Mouse (Mus musculus): ENCODE measurements around the gene Chrna4. TPM values are rescaled to one million over a fixed set of nuclear protein-coding genes. Genes with fewer than 3 reads are reported as not detected.

The Chrna4 gene
- polyA plus RNA-seq (2014; fragmentation: Nextera tagmentation; extraction: Ambion mirVana): 1.5 and 2.2 TPM in 2 replicates

GRCm38 (mm10) chr2:181043437-181043836, at the start of gene Chrna4:
Gene Chrna4, minus strand, starts transcription at chr2:181043546.
- no peaks in the 10 kb centered on the region for H3K9me3 ChIP-seq (ENCODE audit: control insufficient read depth, low read depth, low read length)
- no peak within 1 kb of the TSS for H3K4me3 ChIP-seq (ENCODE audit: low read depth, low read length)
- H3K4me1 ChIP-seq (ENCODE audit: control insufficient read depth, insufficient read depth, low read length): 0 out of 2 replicates have a peak, but pooled peaks cover 8% of the 10 kb centered on the region
- H3K36me3 ChIP-seq (ENCODE audit: control insufficient read depth, insufficient read depth, low read length): no peaks in the 10 kb centered on the region
- H3K27ac ChIP-seq (ENCODE audit: low read length): no peak within 1 kb of the TSS; the same call in 1 of the 2 replicates
- ATAC-seq (ENCODE audit: insufficient number of reproducible peaks, insufficient read depth, low FRiP score, low read depth): no peak
- H3K9ac ChIP-seq (replicated peaks; ENCODE audit: low read depth, low read length): no peak within 1 kb of the TSS
- H3K4me2 ChIP-seq (replicated peaks; ENCODE audit: low read depth, low read length): no peak within 1 kb of the TSS
- H3K27me3 ChIP-seq (ENCODE audit: control insufficient read depth, insufficient read depth, low read length): peaks cover 14% of the 10 kb centered on the region
- WGBS: 37% methylated on average over 3 of the region's 3 CpGs

- no peak overlapping the region for H3K4me2 ChIP-seq (replicated peaks; ENCODE audit: low read depth, low read length)
- H3K9me3 ChIP-seq (ENCODE audit: control insufficient read depth, low read depth, low read length): no peaks in the 10 kb centered on the region
- H3K4me3 ChIP-seq (ENCODE audit: low read depth, low read length): no peak overlapping the region
- no peak overlapping the region for H3K27ac ChIP-seq (ENCODE audit: low read length)
- no peak overlapping the region for H3K9ac ChIP-seq (replicated peaks; ENCODE audit: low read depth, low read length)
- no peak for ATAC-seq (ENCODE audit: insufficient number of reproducible peaks, insufficient read depth, low FRiP score, low read depth)
- WGBS: 59% methylated on average over 3 of the region's 3 CpGs
- no peaks in the 10 kb centered on the region for H3K27me3 ChIP-seq (ENCODE audit: control insufficient read depth, insufficient read depth, low read length)
- H3K36me3 ChIP-seq (ENCODE audit: control insufficient read depth, insufficient read depth, low read length): no peaks in the 10 kb centered on the region
- H3K4me1 ChIP-seq (ENCODE audit: control insufficient read depth, insufficient read depth, low read length): no peaks in the 10 kb centered on the region
These were observed 46.8 kb upstream of the Chrna4 start for GRCm38 (mm10) chr2:181090123-181090522.

- no peak overlapping the region for H3K4me2 ChIP-seq (replicated peaks; ENCODE audit: low read depth, low read length)
- H3K4me1 ChIP-seq (ENCODE audit: control insufficient read depth, insufficient read depth, low read length): no peaks in the 10 kb centered on the region
- no peak for ATAC-seq (ENCODE audit: insufficient number of reproducible peaks, insufficient read depth, low FRiP score, low read depth)
- no peak overlapping the region for H3K9ac ChIP-seq (replicated peaks; ENCODE audit: low read depth, low read length)
- H3K36me3 ChIP-seq (ENCODE audit: control insufficient read depth, insufficient read depth, low read length): no peaks in the 10 kb centered on the region
- 61% methylated on average over 8 of the region's 8 CpGs for WGBS
- no peaks in the 10 kb centered on the region for H3K9me3 ChIP-seq (ENCODE audit: control insufficient read depth, low read depth, low read length)
- H3K4me3 ChIP-seq (ENCODE audit: low read depth, low read length): no peak overlapping the region
- no peak overlapping the region for H3K27ac ChIP-seq (ENCODE audit: low read length)
- H3K27me3 ChIP-seq (ENCODE audit: control insufficient read depth, insufficient read depth, low read length): no peaks in the 10 kb centered on the region
These were observed 41.7 kb upstream of the Chrna4 start for GRCm38 (mm10) chr2:181084997-181085396.

GRCm38 (mm10) chr2:181083945-181084344, 40.6 kb upstream of the Chrna4 start:
- H3K27me3 ChIP-seq (ENCODE audit: control insufficient read depth, insufficient read depth, low read length): no peaks in the 10 kb centered on the region
- H3K4me3 ChIP-seq (ENCODE audit: low read depth, low read length): no peak overlapping the region
- no peak overlapping the region for H3K9ac ChIP-seq (replicated peaks; ENCODE audit: low read depth, low read length)
- no peaks in the 10 kb centered on the region for H3K36me3 ChIP-seq (ENCODE audit: control insufficient read depth, insufficient read depth, low read length)
- H3K4me2 ChIP-seq (replicated peaks; ENCODE audit: low read depth, low read length): no peak overlapping the region
- H3K27ac ChIP-seq (ENCODE audit: low read length): no peak overlapping the region
- no peaks in the 10 kb centered on the region for H3K4me1 ChIP-seq (ENCODE audit: control insufficient read depth, insufficient read depth, low read length)
- no peaks in the 10 kb centered on the region for H3K9me3 ChIP-seq (ENCODE audit: control insufficient read depth, low read depth, low read length)
- WGBS: 49% methylated on average over 4 of the region's 4 CpGs
- no peak for ATAC-seq (ENCODE audit: insufficient number of reproducible peaks, insufficient read depth, low FRiP score, low read depth)

GRCm38 (mm10) chr2:181080886-181081285, 37.5 kb upstream of the Chrna4 start:
- peak; percentile 59; the same call in 1 of the 2 replicates for ATAC-seq (ENCODE audit: insufficient number of reproducible peaks, insufficient read depth, low FRiP score, low read depth)

GRCm38 (mm10) chr2:181079518-181079917, 36.2 kb upstream of the Chrna4 start:
- no peak overlapping the region for H3K27ac ChIP-seq (ENCODE audit: low read length)
- no peak overlapping the region for H3K9ac ChIP-seq (replicated peaks; ENCODE audit: low read depth, low read length)
- H3K4me3 ChIP-seq (ENCODE audit: low read depth, low read length): no peak overlapping the region
- no peaks in the 10 kb centered on the region for H3K9me3 ChIP-seq (ENCODE audit: control insufficient read depth, low read depth, low read length)
- WGBS: 92% methylated on average over 2 of the region's 2 CpGs
- H3K4me2 ChIP-seq (replicated peaks; ENCODE audit: low read depth, low read length): no peak overlapping the region
- H3K36me3 ChIP-seq (ENCODE audit: control insufficient read depth, insufficient read depth, low read length): no peaks in the 10 kb centered on the region
- ATAC-seq (ENCODE audit: insufficient number of reproducible peaks, insufficient read depth, low FRiP score, low read depth): no peak
- H3K4me1 ChIP-seq (ENCODE audit: control insufficient read depth, insufficient read depth, low read length): no peaks in the 10 kb centered on the region
- H3K27me3 ChIP-seq (ENCODE audit: control insufficient read depth, insufficient read depth, low read length): no peaks in the 10 kb centered on the region

More at GRCm38 (mm10) chr2:181080886-181081285, 37.5 kb upstream of the Chrna4 start:
- no peaks in the 10 kb centered on the region for H3K4me1 ChIP-seq (ENCODE audit: control insufficient read depth, insufficient read depth, low read length)
- no peaks in the 10 kb centered on the region for H3K9me3 ChIP-seq (ENCODE audit: control insufficient read depth, low read depth, low read length)
- WGBS: 57% methylated on average over 5 of the region's 5 CpGs
- H3K4me3 ChIP-seq (ENCODE audit: low read depth, low read length): no peak overlapping the region
- H3K9ac ChIP-seq (replicated peaks; ENCODE audit: low read depth, low read length): no peak overlapping the region
- no peak overlapping the region for H3K27ac ChIP-seq (ENCODE audit: low read length)
- no peak overlapping the region for H3K4me2 ChIP-seq (replicated peaks; ENCODE audit: low read depth, low read length)
- no peaks in the 10 kb centered on the region for H3K36me3 ChIP-seq (ENCODE audit: control insufficient read depth, insufficient read depth, low read length)
- H3K27me3 ChIP-seq (ENCODE audit: control insufficient read depth, insufficient read depth, low read length): no peaks in the 10 kb centered on the region

- Histone ChIP-seq H3K36me3 (ENCODE audit: control insufficient read depth, insufficient read depth, low read length) (no peaks in the 10 kb centered on the region), H3K4me3 (ENCODE audit: low read depth, low read length) (no peak overlapping the region), H3K4me1 (ENCODE audit: control insufficient read depth, insufficient read depth, low read length) (no peaks in the 10 kb centered on the region), H3K9me3 (ENCODE audit: control insufficient read depth, low read depth, low read length) (no peaks in the 10 kb centered on the region), H3K9ac (replicated peaks; ENCODE audit: low read depth, low read length) (no peak overlapping the region), H3K4me2 (replicated peaks; ENCODE audit: low read depth, low read length) (no peak overlapping the region), H3K27me3 (ENCODE audit: control insufficient read depth, insufficient read depth, low read length) (no peaks in the 10 kb centered on the region), H3K27ac (ENCODE audit: low read length) (no peak overlapping the region)
- 85% methylated on average over 2 of the region's 2 CpGs for WGBS
- no peak for ATAC-seq (ENCODE audit: insufficient number of reproducible peaks, insufficient read depth, low FRiP score, low read depth)
These were observed 35.6 kb upstream of the Chrna4 start for GRCm38 (mm10) chr2:181078908-181079307.

GRCm38 (mm10) chr2:181075501-181075900, 32.2 kb upstream of the Chrna4 start:
- Histone ChIP-seq H3K27ac (ENCODE audit: low read length) (no peak overlapping the region), H3K27me3 (ENCODE audit: control insufficient read depth, insufficient read depth, low read length) (no peaks in the 10 kb centered on the region), H3K9me3 (ENCODE audit: control insufficient read depth, low read depth, low read length) (no peaks in the 10 kb centered on the region), H3K36me3 (ENCODE audit: control insufficient read depth, insufficient read depth, low read length) (no peaks in the 10 kb centered on the region), H3K4me1 (ENCODE audit: control insufficient read depth, insufficient read depth, low read length) (no peaks in the 10 kb centered on the region), H3K9ac (replicated peaks; ENCODE audit: low read depth, low read length) (no peak overlapping the region), H3K4me3 (ENCODE audit: low read depth, low read length) (no peak overlapping the region), H3K4me2 (replicated peaks; ENCODE audit: low read depth, low read length) (no peak overlapping the region)
- WGBS: 84% methylated on average over 12 of the region's 12 CpGs
- ATAC-seq (ENCODE audit: insufficient number of reproducible peaks, insufficient read depth, low FRiP score, low read depth): no peak

GRCm38 (mm10) chr2:181072403-181072714, 29.0 kb upstream of the Chrna4 start:
- H3K4me1 ChIP-seq (ENCODE audit: control insufficient read depth, insufficient read depth, low read length): no peaks in the 10 kb centered on the region
- H3K27ac ChIP-seq (ENCODE audit: low read length): no peak overlapping the region
- H3K4me3 ChIP-seq (ENCODE audit: low read depth, low read length): no peak overlapping the region
- 4% methylated on average over 1 of the region's 1 CpGs for WGBS
- no peaks in the 10 kb centered on the region for H3K9me3 ChIP-seq (ENCODE audit: control insufficient read depth, low read depth, low read length)
- H3K9ac ChIP-seq (replicated peaks; ENCODE audit: low read depth, low read length): no peak overlapping the region
- ATAC-seq (ENCODE audit: insufficient number of reproducible peaks, insufficient read depth, low FRiP score, low read depth): no peak
- H3K27me3 ChIP-seq (ENCODE audit: control insufficient read depth, insufficient read depth, low read length): no peaks in the 10 kb centered on the region
- no peak overlapping the region for H3K4me2 ChIP-seq (replicated peaks; ENCODE audit: low read depth, low read length)
- no peaks in the 10 kb centered on the region for H3K36me3 ChIP-seq (ENCODE audit: control insufficient read depth, insufficient read depth, low read length)

All from stomach, embryonic 14.5 days (tissue).